Comparison of ENCODE assay signal across 10 mouse cellular contexts in genomic region chr17:36042055-36042454, GRCm38 (mm10). TPM values are rescaled to one million over a fixed set of nuclear protein-coding genes. Genes with fewer than 3 reads are reported as not detected.
DNase-seq lines count a peak whose midpoint lies in the region; ATAC-seq and TF ChIP-seq lines count a peak whose summit lies in the region.
"Not testable (repeated sequence)": the region's sequence is repeated elsewhere in the genome, so short reads cannot be mapped to it uniquely, and the experiment has no call there.
"Had no signal": no experiment of that assay in that cellular context is flagged by ENCODE, and none has a peak within 500 bp of the region (broad histone marks: within the 10 kb centered on the region; RNA-seq: fewer than 3 reads in every experiment).

No protein-coding gene starts in this region.

- not testable (repeated sequence) for TF ChIP-seq POLR2A in ES-Bruce4 (IDR thresholded peaks at IDR 0.05; ENCODE audit: insufficient read depth, low read length)

- H3K36me3 ChIP-seq in ES-Bruce4 (ENCODE audit: control insufficient read depth, insufficient read depth, low read length, poor library complexity, severe bottlenecking); forebrain, embryonic 14.5 days (ENCODE audit: control insufficient read depth, insufficient read depth, low read length); heart, postnatal 0 days (replicated peaks; ENCODE audit: control insufficient read depth, insufficient read depth, low read length); kidney, embryonic 14.5 days (ENCODE audit: control insufficient read depth, insufficient read depth, low read length); liver, embryonic 14.5 days (replicated peaks; ENCODE audit: control insufficient read depth, insufficient read depth, low read depth); midbrain, embryonic 12.5 days: not testable (repeated sequence)

- peak overlapping the region; percentile 17; the same call in 1 of the 2 replicates for H3K4me3 ChIP-seq in ES-Bruce4 (ENCODE audit: low read depth, low read length)
- H3K4me3 ChIP-seq in forebrain, embryonic 14.5 days (ENCODE audit: low read depth, low read length): peak overlapping the region; percentile 24
- H3K4me3 ChIP-seq in heart, postnatal 0 days (ENCODE audit: low read depth, low read length): peak overlapping the region; percentile 51
- peak overlapping the region; percentile 36 for H3K4me3 ChIP-seq in kidney, embryonic 14.5 days (ENCODE audit: low read length)
- peak overlapping the region; percentile 56 to 86 for H3K4me3 ChIP-seq in liver, embryonic 14.5 days (ENCODE audit: insufficient read depth in 1 of 2, low read depth in 2 of 2, low read length in 2 of 2)
- H3K4me3 ChIP-seq in midbrain, embryonic 12.5 days: peak overlapping the region; percentile 35

- H3K4me2 ChIP-seq in forebrain, embryonic 14.5 days (ENCODE audit: low read length): peak overlapping the region; percentile 62
- peak overlapping the region; percentile 69 for H3K4me2 ChIP-seq in heart, postnatal 0 days (ENCODE audit: low read depth, low read length)
- H3K4me2 ChIP-seq in kidney, embryonic 14.5 days (replicated peaks; ENCODE audit: low read depth, low read length): peak overlapping the region; percentile 62
- H3K4me2 ChIP-seq in liver, embryonic 14.5 days (ENCODE audit: low read depth): peak overlapping the region; percentile 74
- H3K4me2 ChIP-seq in midbrain, embryonic 12.5 days (replicated peaks): peak overlapping the region; percentile 66

- not testable (repeated sequence) for H3K27ac ChIP-seq in ES-Bruce4 (ENCODE audit: insufficient read depth, low read length); forebrain, embryonic 14.5 days (ENCODE audit: low read depth, low read length); heart, postnatal 0 days (ENCODE audit: low read depth); kidney, embryonic 14.5 days (ENCODE audit: low read depth, low read length); liver, embryonic 14.5 days; midbrain, embryonic 12.5 days (replicated peaks)

- not testable (repeated sequence) for H3K9me3 ChIP-seq in ES-Bruce4 (replicated peaks; ENCODE audit: control insufficient read depth, insufficient read depth, low read length, poor library complexity, severe bottlenecking); forebrain, embryonic 14.5 days (replicated peaks; ENCODE audit: control insufficient read depth, low read length); heart, postnatal 0 days (replicated peaks; ENCODE audit: control insufficient read depth, low read length); kidney, embryonic 14.5 days (ENCODE audit: control insufficient read depth, low read length); liver, embryonic 14.5 days (ENCODE audit: control insufficient read depth, low read length); midbrain, embryonic 12.5 days

- not testable (repeated sequence) for TF ChIP-seq CTCF in ES-Bruce4 (IDR thresholded peaks at IDR 0.05; ENCODE audit: low read depth, low read length); heart, postnatal 0 days (IDR thresholded peaks at IDR 0.05; ENCODE audit: low read depth); liver, embryonic 14.5 days (IDR thresholded peaks at IDR 0.05; ENCODE audit: low read depth)

- H3K4me1 ChIP-seq in ES-Bruce4 (ENCODE audit: control insufficient read depth, insufficient read depth, low read length); forebrain, embryonic 14.5 days (ENCODE audit: control insufficient read depth, insufficient read depth, low read length); heart, postnatal 0 days (ENCODE audit: control insufficient read depth, insufficient read depth); kidney, embryonic 14.5 days (ENCODE audit: control insufficient read depth, insufficient read depth, low read length); liver, embryonic 14.5 days (replicated peaks; ENCODE audit: control insufficient read depth in 2 of 2, insufficient read depth in 2 of 2, low read length in 1 of 2); midbrain, embryonic 12.5 days: not testable (repeated sequence)

- ATAC-seq in common myeloid progenitor, adult 5-6 weeks (replicated peaks; ENCODE audit: low read depth, poor library complexity, severe bottlenecking): peak; percentile 37
- peak; percentile 69 for ATAC-seq in forebrain, embryonic 14.5 days
- peak; percentile 78 for ATAC-seq in heart, postnatal 0 days (ENCODE audit: insufficient read depth, low read depth)
- ATAC-seq in kidney, embryonic 14.5 days (ENCODE audit: low FRiP score, low TSS enrichment): peak; percentile 80
- ATAC-seq in liver, embryonic 14.5 days (ENCODE audit: insufficient read depth): peak; percentile 49
- ATAC-seq in midbrain, embryonic 12.5 days (ENCODE audit: low FRiP score, low read depth): peak; percentile 76

- WGBS in forebrain, embryonic 14.5 days: under 1% methylated on average over 19 of the region's 19 CpGs
- 2% methylated on average over 18 of the region's 19 CpGs for WGBS in heart, postnatal 0 days
- WGBS in kidney, embryonic 14.5 days: under 1% methylated on average over 19 of the region's 19 CpGs
- WGBS in liver, embryonic 14.5 days (ENCODE audit: insufficient replicate concordance): 2% methylated on average over 19 of the region's 19 CpGs
- 2% methylated on average over 19 of the region's 19 CpGs for WGBS in midbrain, embryonic 12.5 days

- not testable (repeated sequence) for TF ChIP-seq EP300 in ES-Bruce4 (IDR thresholded peaks at IDR 0.05; ENCODE audit: insufficient read depth, low read depth, low read length); heart, postnatal 0 days (IDR thresholded peaks at IDR 0.05; ENCODE audit: low read depth); liver, embryonic 14.5 days (IDR thresholded peaks at IDR 0.05; ENCODE audit: low read depth)

- H3K9ac ChIP-seq in ES-Bruce4 (ENCODE audit: low read depth, poor library complexity, severe bottlenecking): not testable (repeated sequence)
- peak overlapping the region; percentile 50 for H3K9ac ChIP-seq in forebrain, embryonic 14.5 days (ENCODE audit: low read length)
- H3K9ac ChIP-seq in heart, postnatal 0 days (replicated peaks; ENCODE audit: low read depth, low read length): 0 out of 2 replicates have a peak overlapping the region, but pooled peaks have one; percentile 26
- peak overlapping the region; percentile 42; the same call in 1 of the 2 replicates for H3K9ac ChIP-seq in kidney, embryonic 14.5 days (ENCODE audit: low read depth, low read length)
- peak overlapping the region; percentile 58 for H3K9ac ChIP-seq in liver, embryonic 14.5 days (replicated peaks)
- peak overlapping the region; percentile 44 for H3K9ac ChIP-seq in midbrain, embryonic 12.5 days (replicated peaks)

- DNase-seq in forebrain, embryonic 14.5 days (ENCODE audit: low spot score); heart, postnatal 0 days (ENCODE audit: low spot score); liver, embryonic 14.5 days (ENCODE audit: low read depth in 3 of 3, low spot score in 3 of 3): not testable (repeated sequence)
- DNase-seq in spleen, postnatal 4 days (ENCODE audit: low spot score in 2 of 2): peak; percentile 18 to 67

- not testable (repeated sequence) for H3K27me3 ChIP-seq in ES-Bruce4 (ENCODE audit: control insufficient read depth, insufficient read depth, low read length, poor library complexity, severe bottlenecking); forebrain, embryonic 14.5 days (replicated peaks; ENCODE audit: control insufficient read depth, insufficient read depth, low read length); heart, postnatal 0 days (ENCODE audit: control insufficient read depth, insufficient read depth, low read length); kidney, embryonic 14.5 days (ENCODE audit: control insufficient read depth, insufficient read depth, low read length); liver, embryonic 14.5 days (ENCODE audit: control insufficient read depth, insufficient read depth, low read length)
- H3K27me3 ChIP-seq in midbrain, embryonic 12.5 days: peaks cover 16% of the 10 kb centered on the region; the same call in 1 of the 2 replicates

RNA-seq across cellular contexts. Expression of gene H2-T22, which starts 0.5 kb away (rescaled TPM):
- 17.3 and 18.2 TPM in 2 replicates for polyA plus RNA-seq in ES-Bruce4 (2011; ENCODE audit: insufficient read depth, insufficient read length, low read depth, missing spikeins)
- 42.8 and 48.6 TPM in 2 replicates for total RNA-seq in common myeloid progenitor, adult 5-6 weeks (2017)
- polyA plus RNA-seq in forebrain, embryonic 14.5 days (2014; fragmentation: Nextera tagmentation; extraction: Ambion mirVana): 6.2 and 7.1 TPM in 2 replicates
- 17.4 and 19.6 TPM in 2 replicates for total RNA-seq in heart, postnatal 0 days (2014; rRNA removed; ENCODE audit: low replicate concordance)
- polyA plus RNA-seq in heart, postnatal 0 days (2015; fragmentation: Nextera tagmentation; extraction: Ambion mirVana): 8.2 and 8.4 TPM in 2 replicates
- 11.2 and 12.0 TPM in 2 replicates for polyA plus RNA-seq in kidney, embryonic 14.5 days (2014; fragmentation: Nextera tagmentation; extraction: Ambion mirVana)
- polyA plus RNA-seq in liver, embryonic 14.5 days (2012; rRNA removed): 6.8 and 7.9 TPM in 2 replicates
- 9.8 and 10.6 TPM in 2 replicates for polyA plus RNA-seq in liver, embryonic 14.5 days (2014; fragmentation: Nextera tagmentation; extraction: Ambion mirVana)
- polyA plus RNA-seq in midbrain, embryonic 12.5 days (2016; fragmentation: Nextera tagmentation; extraction: Ambion mirVana): 6.4 and 6.8 TPM in 2 replicates

RNA-seq across cellular contexts. Expression of gene Gm6034, which starts 0.7 kb away (rescaled TPM):
- not detected in 2 replicates for polyA plus RNA-seq in ES-Bruce4 (2011; ENCODE audit: insufficient read depth, insufficient read length, low read depth, missing spikeins)
- total RNA-seq in common myeloid progenitor, adult 5-6 weeks (2017): not detected in 2 replicates
- not detected in 2 replicates for polyA plus RNA-seq in forebrain, embryonic 14.5 days (2014; fragmentation: Nextera tagmentation; extraction: Ambion mirVana)
- not detected in 2 replicates for total RNA-seq in heart, postnatal 0 days (2014; rRNA removed; ENCODE audit: low replicate concordance)
- not detected in 2 replicates for polyA plus RNA-seq in heart, postnatal 0 days (2015; fragmentation: Nextera tagmentation; extraction: Ambion mirVana)
- not detected in 2 replicates for polyA plus RNA-seq in kidney, embryonic 14.5 days (2014; fragmentation: Nextera tagmentation; extraction: Ambion mirVana)
- not detected in 2 replicates for polyA plus RNA-seq in liver, embryonic 14.5 days (2012; rRNA removed)
- not detected in 2 replicates for polyA plus RNA-seq in liver, embryonic 14.5 days (2014; fragmentation: Nextera tagmentation; extraction: Ambion mirVana)
- polyA plus RNA-seq in midbrain, embryonic 12.5 days (2016; fragmentation: Nextera tagmentation; extraction: Ambion mirVana): not detected in 2 replicates
- total RNA-seq: gastrocnemius, postnatal 14 days; left cerebral cortex, postnatal 4 days had no signal

RNA-seq across cellular contexts. Expression of gene H2-T23, which starts 9.4 kb away (rescaled TPM):
- polyA plus RNA-seq in ES-Bruce4 (2011; ENCODE audit: insufficient read depth, insufficient read length, low read depth, missing spikeins): 0.46 and 1.1 TPM in 2 replicates
- total RNA-seq in common myeloid progenitor, adult 5-6 weeks (2017): 128 and 151 TPM in 2 replicates
- 4.5 and 5.6 TPM in 2 replicates for polyA plus RNA-seq in forebrain, embryonic 14.5 days (2014; fragmentation: Nextera tagmentation; extraction: Ambion mirVana)
- 19.2 and 34.8 TPM in 2 replicates for total RNA-seq in heart, postnatal 0 days (2014; rRNA removed; ENCODE audit: low replicate concordance)
- polyA plus RNA-seq in heart, postnatal 0 days (2015; fragmentation: Nextera tagmentation; extraction: Ambion mirVana): 10.3 and 10.8 TPM in 2 replicates
- 3.0 and 3.7 TPM in 2 replicates for polyA plus RNA-seq in kidney, embryonic 14.5 days (2014; fragmentation: Nextera tagmentation; extraction: Ambion mirVana)
- 24.3 and 29.1 TPM in 2 replicates for polyA plus RNA-seq in liver, embryonic 14.5 days (2012; rRNA removed)
- polyA plus RNA-seq in liver, embryonic 14.5 days (2014; fragmentation: Nextera tagmentation; extraction: Ambion mirVana): 25.5 and 28.8 TPM in 2 replicates
- 4.2 and 6.1 TPM in 2 replicates for polyA plus RNA-seq in midbrain, embryonic 12.5 days (2016; fragmentation: Nextera tagmentation; extraction: Ambion mirVana)

RNA-seq across cellular contexts. Expression of gene Gm11127, which starts 16.1 kb away (rescaled TPM):
- polyA plus RNA-seq in ES-Bruce4 (2011; ENCODE audit: insufficient read depth, insufficient read length, low read depth, missing spikeins): not detected in 2 replicates
- 0.05 TPM in 1 of 2 replicates, not detected in the other for total RNA-seq in common myeloid progenitor, adult 5-6 weeks (2017)
- polyA plus RNA-seq in forebrain, embryonic 14.5 days (2014; fragmentation: Nextera tagmentation; extraction: Ambion mirVana): not detected in 2 replicates
- total RNA-seq in heart, postnatal 0 days (2014; rRNA removed; ENCODE audit: low replicate concordance): not detected in 2 replicates
- not detected in 2 replicates for polyA plus RNA-seq in heart, postnatal 0 days (2015; fragmentation: Nextera tagmentation; extraction: Ambion mirVana)
- not detected in 2 replicates for polyA plus RNA-seq in kidney, embryonic 14.5 days (2014; fragmentation: Nextera tagmentation; extraction: Ambion mirVana)
- 0.03 TPM in 1 of 2 replicates, not detected in the other for polyA plus RNA-seq in liver, embryonic 14.5 days (2012; rRNA removed)
- polyA plus RNA-seq in liver, embryonic 14.5 days (2014; fragmentation: Nextera tagmentation; extraction: Ambion mirVana): not detected in 2 replicates
- not detected in 2 replicates for polyA plus RNA-seq in midbrain, embryonic 12.5 days (2016; fragmentation: Nextera tagmentation; extraction: Ambion mirVana)
- total RNA-seq: left cerebral cortex, postnatal 4 days had no signal

RNA-seq across cellular contexts. Expression of gene H2-T24, which starts 21.7 kb away (rescaled TPM):
- polyA plus RNA-seq in ES-Bruce4 (2011; ENCODE audit: insufficient read depth, insufficient read length, low read depth, missing spikeins): 0.78 TPM in 1 of 2 replicates, not detected in the other
- 15.3 and 16.4 TPM in 2 replicates for total RNA-seq in common myeloid progenitor, adult 5-6 weeks (2017)
- polyA plus RNA-seq in forebrain, embryonic 14.5 days (2014; fragmentation: Nextera tagmentation; extraction: Ambion mirVana): 2.3 and 4.8 TPM in 2 replicates
- 6.2 TPM in 1 of 2 replicates, not detected in the other for total RNA-seq in heart, postnatal 0 days (2014; rRNA removed; ENCODE audit: low replicate concordance)
- polyA plus RNA-seq in heart, postnatal 0 days (2015; fragmentation: Nextera tagmentation; extraction: Ambion mirVana): 1.8 TPM in 2 replicates
- 2.5 and 4.0 TPM in 2 replicates for polyA plus RNA-seq in kidney, embryonic 14.5 days (2014; fragmentation: Nextera tagmentation; extraction: Ambion mirVana)
- polyA plus RNA-seq in liver, embryonic 14.5 days (2012; rRNA removed): 3.2 and 4.3 TPM in 2 replicates
- polyA plus RNA-seq in liver, embryonic 14.5 days (2014; fragmentation: Nextera tagmentation; extraction: Ambion mirVana): 3.7 and 4.0 TPM in 2 replicates
- 4.1 and 5.0 TPM in 2 replicates for polyA plus RNA-seq in midbrain, embryonic 12.5 days (2016; fragmentation: Nextera tagmentation; extraction: Ambion mirVana)

Comparison
In these comparisons a context has a peak if more than half of its experiments do, and no peak if none do; other contexts are left out.
1. H3K4me3 ChIP-seq: peak in every context shown above with its lines; median percentile 71 in liver, embryonic 14.5 days; 51 in heart, postnatal 0 days; 36 in kidney, embryonic 14.5 days; 35 in midbrain, embryonic 12.5 days; 24 in forebrain, embryonic 14.5 days; 17 in ES-Bruce4.